Mouse (Mus musculus): Measurements from ENCODE around the gene Zfhx2.
"Not testable (repeated sequence)": the region's sequence is repeated elsewhere in the genome, so short reads cannot be mapped to it uniquely, and the experiment has no call there.

The Zfhx2 gene

GRCm38 (mm10) chr14:55077481-55078365 is 14.4 kb downstream of the Zfhx2 start:
- peak in 1 of 2 experiments; percentile 11 for DNase-seq

GRCm38 (mm10) chr14:55076956-55077355 is 15.2 kb downstream of the Zfhx2 start:
- DNase-seq: no peak

- peak; percentile 57 to 58 for DNase-seq
Measured at GRCm38 (mm10) chr14:55076224-55076623, 15.9 kb downstream of the Zfhx2 start.

GRCm38 (mm10) chr14:55074416-55074815 is 17.7 kb downstream of the Zfhx2 start:
- DNase-seq: peak in 1 of 2 experiments; percentile 35

- DNase-seq: peak in 1 of 2 experiments; percentile 23
Measured at GRCm38 (mm10) chr14:55071756-55072155, 20.4 kb downstream of the Zfhx2 start.

GRCm38 (mm10) chr14:55066042-55066441 is 26.1 kb downstream of the Zfhx2 start:
- peak in 1 of 2 experiments; percentile 28 for DNase-seq

- peak in 1 of 2 experiments; percentile 43 for DNase-seq
Measured at GRCm38 (mm10) chr14:55065391-55065790, 26.7 kb downstream of the Zfhx2 start.

- DNase-seq: peak; percentile 62 to 64
Measured at GRCm38 (mm10) chr14:55064481-55065370, 27.4 kb downstream of the Zfhx2 start.

GRCm38 (mm10) chr14:55063581-55064381 is 28.3 kb downstream of the Zfhx2 start:
- peak; percentile 58 to 63 for DNase-seq

GRCm38 (mm10) chr14:55063117-55063516 is 29.0 kb downstream of the Zfhx2 start:
- DNase-seq: no peak

- DNase-seq: peak; percentile 61 to 76
Measured at GRCm38 (mm10) chr14:55062626-55063025, 29.5 kb downstream of the Zfhx2 start.

GRCm38 (mm10) chr14:55061845-55062244 is 30.3 kb downstream of the Zfhx2 start:
- DNase-seq: peak in 1 of 2 experiments; percentile 19

GRCm38 (mm10) chr14:55059931-55060330 is 32.2 kb downstream of the Zfhx2 start:
- DNase-seq: peak in 1 of 2 experiments; percentile 25

- no peak for DNase-seq
Measured at GRCm38 (mm10) chr14:55059009-55059408, 33.1 kb downstream of the Zfhx2 start.

GRCm38 (mm10) chr14:55055167-55055834 is 36.8 kb downstream of the Zfhx2 start:
- DNase-seq: peak; percentile 94 to 97

GRCm38 (mm10) chr14:55054191-55054749 is 37.9 kb downstream of the Zfhx2 start:
- DNase-seq: peak; percentile 76 to 78

- peak; percentile 89 to 94 for DNase-seq
Measured at GRCm38 (mm10) chr14:55053708-55054190, 38.4 kb downstream of the Zfhx2 start.

- no peak for DNase-seq
Measured at GRCm38 (mm10) chr14:55053050-55053449, 39.1 kb downstream of the Zfhx2 start.

- peak; percentile 95 to 97 for DNase-seq
Measured at GRCm38 (mm10) chr14:55052496-55052895, 39.6 kb downstream of the Zfhx2 start.

GRCm38 (mm10) chr14:55047971-55048531 is 44.1 kb downstream of the Zfhx2 start:
- no peak for DNase-seq

GRCm38 (mm10) chr14:55043694-55044093 is 48.4 kb downstream of the Zfhx2 start:
- DNase-seq: not testable (repeated sequence)

Measured in cerebellum, postnatal 36 days (tissue).